Mouse (Mus musculus): ENCODE measurements around the gene Kat2b. TPM values are rescaled to one million over a fixed set of nuclear protein-coding genes. Genes with fewer than 3 reads are reported as not detected.

Kat2b gene
- total and polyA plus RNA-seq, 2 experiments from 2014 or later: 12.1 to 65.1 TPM

GRCm38 (mm10) chr17:53583846-53584579 is 17.4 kb downstream of the Kat2b start:
- DNase-seq (ENCODE audit: low spot score) (peak; percentile 77), ATAC-seq (ENCODE audit: insufficient read depth, low read depth) (peak; percentile 40; the same call in 1 of the 2 replicates)
- peak overlapping the region; percentile 86 for H3K27ac ChIP-seq (ENCODE audit: low read depth)

GRCm38 (mm10) chr17:53587074-53587851 is 20.6 kb downstream of the Kat2b start:
- H3K9ac ChIP-seq (replicated peaks; ENCODE audit: low read depth, low read length): no peak overlapping the region; the same call in 1 of the 2 replicates
- H3K27me3 ChIP-seq (ENCODE audit: control insufficient read depth, insufficient read depth, low read length): no peaks in the 10 kb centered on the region
- DNase-seq (ENCODE audit: low spot score) (peak; percentile 97), ATAC-seq (ENCODE audit: insufficient read depth, low read depth) (peak; percentile 93)
- WGBS: 4% methylated on average over 14 of the region's 14 CpGs
- no peaks in the 10 kb centered on the region for H3K36me3 ChIP-seq (replicated peaks; ENCODE audit: control insufficient read depth, insufficient read depth, low read length)
- peak overlapping the region; percentile 33 for H3K4me2 ChIP-seq (ENCODE audit: low read depth, low read length)
- TF ChIP-seq CTCF (IDR thresholded peaks at IDR 0.05; ENCODE audit: low read depth) (no peak), EP300 (IDR thresholded peaks at IDR 0.05; ENCODE audit: low read depth) (peak; percentile 79; the same call in 1 of the 2 replicates)
- peak overlapping the region; percentile 89 for H3K27ac ChIP-seq (ENCODE audit: low read depth)
- H3K9me3 ChIP-seq (replicated peaks; ENCODE audit: control insufficient read depth, low read length): no peaks in the 10 kb centered on the region
- H3K4me3 ChIP-seq (ENCODE audit: low read depth, low read length): no peak overlapping the region
- peaks cover 53% of the 10 kb centered on the region for H3K4me1 ChIP-seq (ENCODE audit: control insufficient read depth, insufficient read depth)

More at GRCm38 (mm10) chr17:53583846-53584579, 17.4 kb downstream of the Kat2b start:
- Histone ChIP-seq H3K36me3 (replicated peaks; ENCODE audit: control insufficient read depth, insufficient read depth, low read length) (0 out of 2 replicates have a peak, but pooled peaks cover 4% of the 10 kb centered on the region), H3K27me3 (ENCODE audit: control insufficient read depth, insufficient read depth, low read length) (no peaks in the 10 kb centered on the region), H3K4me3 (ENCODE audit: low read depth, low read length) (no peak overlapping the region), H3K9me3 (replicated peaks; ENCODE audit: control insufficient read depth, low read length) (no peaks in the 10 kb centered on the region), H3K4me1 (ENCODE audit: control insufficient read depth, insufficient read depth) (peaks cover 59% of the 10 kb centered on the region), H3K4me2 (ENCODE audit: low read depth, low read length) (no peak overlapping the region), H3K9ac (replicated peaks; ENCODE audit: low read depth, low read length) (no peak overlapping the region)
- no peak for TF ChIP-seq EP300 (IDR thresholded peaks at IDR 0.05; ENCODE audit: low read depth)
- TF ChIP-seq CTCF (IDR thresholded peaks at IDR 0.05; ENCODE audit: low read depth): no peak
- WGBS: 49% methylated on average over 11 of the region's 11 CpGs

GRCm38 (mm10) chr17:53588097-53588855 is 21.6 kb downstream of the Kat2b start:
- H3K9ac ChIP-seq (replicated peaks; ENCODE audit: low read depth, low read length): no peak overlapping the region
- no peak for DNase-seq (ENCODE audit: low spot score)
- H3K27me3 ChIP-seq (ENCODE audit: control insufficient read depth, insufficient read depth, low read length): no peaks in the 10 kb centered on the region
- H3K4me2 ChIP-seq (ENCODE audit: low read depth, low read length): no peak overlapping the region
- no peaks in the 10 kb centered on the region for H3K9me3 ChIP-seq (replicated peaks; ENCODE audit: control insufficient read depth, low read length)
- TF ChIP-seq CTCF (IDR thresholded peaks at IDR 0.05; ENCODE audit: low read depth) (no peak), EP300 (IDR thresholded peaks at IDR 0.05; ENCODE audit: low read depth) (no peak)
- H3K4me3 ChIP-seq (ENCODE audit: low read depth, low read length): no peak overlapping the region
- ATAC-seq (ENCODE audit: insufficient read depth, low read depth): no peak
- WGBS: 69% methylated on average over 9 of the region's 9 CpGs
- H3K36me3 ChIP-seq (replicated peaks; ENCODE audit: control insufficient read depth, insufficient read depth, low read length): no peaks in the 10 kb centered on the region
- H3K4me1 ChIP-seq (ENCODE audit: control insufficient read depth, insufficient read depth): peaks cover 43% of the 10 kb centered on the region
- H3K27ac ChIP-seq (ENCODE audit: low read depth): peak overlapping the region; percentile 89

GRCm38 (mm10) chr17:53590110-53590509 is 23.4 kb downstream of the Kat2b start:
- Histone ChIP-seq H3K36me3 (replicated peaks; ENCODE audit: control insufficient read depth, insufficient read depth, low read length) (no peaks in the 10 kb centered on the region), H3K27me3 (ENCODE audit: control insufficient read depth, insufficient read depth, low read length) (no peaks in the 10 kb centered on the region), H3K4me1 (ENCODE audit: control insufficient read depth, insufficient read depth) (peaks cover 42% of the 10 kb centered on the region), H3K4me3 (ENCODE audit: low read depth, low read length) (no peak overlapping the region), H3K9me3 (replicated peaks; ENCODE audit: control insufficient read depth, low read length) (no peaks in the 10 kb centered on the region), H3K9ac (replicated peaks; ENCODE audit: low read depth, low read length) (no peak overlapping the region), H3K4me2 (ENCODE audit: low read depth, low read length) (no peak overlapping the region), H3K27ac (ENCODE audit: low read depth) (no peak overlapping the region)
- ATAC-seq (ENCODE audit: insufficient read depth, low read depth) (no peak), DNase-seq (ENCODE audit: low spot score) (no peak)
- TF ChIP-seq CTCF (IDR thresholded peaks at IDR 0.05; ENCODE audit: low read depth) (no peak), EP300 (IDR thresholded peaks at IDR 0.05; ENCODE audit: low read depth) (no peak)
- WGBS: 85% methylated on average over 6 of the region's 6 CpGs

GRCm38 (mm10) chr17:53591910-53592309 is 25.2 kb downstream of the Kat2b start:
- Histone ChIP-seq H3K4me3 (ENCODE audit: low read depth, low read length) (no peak overlapping the region), H3K4me1 (ENCODE audit: control insufficient read depth, insufficient read depth) (peaks cover 47% of the 10 kb centered on the region), H3K9me3 (replicated peaks; ENCODE audit: control insufficient read depth, low read length) (no peaks in the 10 kb centered on the region), H3K36me3 (replicated peaks; ENCODE audit: control insufficient read depth, insufficient read depth, low read length) (no peaks in the 10 kb centered on the region), H3K27ac (ENCODE audit: low read depth) (no peak overlapping the region), H3K9ac (replicated peaks; ENCODE audit: low read depth, low read length) (no peak overlapping the region), H3K4me2 (ENCODE audit: low read depth, low read length) (no peak overlapping the region), H3K27me3 (ENCODE audit: control insufficient read depth, insufficient read depth, low read length) (no peaks in the 10 kb centered on the region)
- 93% methylated on average over 5 of the region's 5 CpGs for WGBS
- no peak for ATAC-seq (ENCODE audit: insufficient read depth, low read depth)
- DNase-seq (ENCODE audit: low spot score): no peak
- TF ChIP-seq CTCF (IDR thresholded peaks at IDR 0.05; ENCODE audit: low read depth): no peak
- TF ChIP-seq EP300 (IDR thresholded peaks at IDR 0.05; ENCODE audit: low read depth): no peak
